Mouse (Mus musculus) cortical plate, adult 2 months (tissue): ENCODE data around the gene Mst1.

Experiments
- CTCF ChIP-seq: fragments of 200-500 bp; IDR thresholded peaks from 2 replicates; pipeline ENCODE4 v1.5.1; 2011; ENCODE audit warnings: mild to moderate bottlenecking, control low read depth, low read length; ENCODE audit not compliant: insufficient read depth; ENCODE audit errors: extremely low read depth
- POLR2A ChIP-seq: fragments of 200-500 bp; IDR thresholded peaks from 2 replicates; pipeline ENCODE4 v1.6.1; 2011; ENCODE audit warnings: mild to moderate bottlenecking, low read length, control low read depth; ENCODE audit not compliant: insufficient read depth; ENCODE audit errors: extremely low read depth

DNA sequence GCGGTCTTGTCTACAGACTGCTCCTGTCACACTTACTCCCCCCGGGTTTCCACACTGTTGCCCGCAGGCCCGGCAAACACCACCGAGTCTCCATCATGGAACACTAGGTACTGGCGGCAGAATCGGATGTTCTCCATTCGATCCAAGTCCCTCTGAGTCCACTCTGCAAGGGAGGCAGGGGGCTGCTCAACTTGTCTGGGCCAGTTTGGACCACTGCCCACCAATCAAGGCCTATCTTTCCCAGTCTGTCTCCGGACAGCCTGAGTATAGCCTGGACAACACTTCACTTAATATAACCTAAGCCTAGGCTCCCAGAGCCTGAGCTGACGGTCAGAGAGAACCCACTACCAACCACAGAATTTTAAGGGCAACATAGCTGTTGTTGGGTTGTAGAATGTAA lies 13.3 kb downstream of the Mst1 start:
- TF ChIP-seq POLR2A (no peak), CTCF (no peak)
